Mouse (Mus musculus): ENCODE results near the gene Cage1. TPM values are rescaled to one million over a fixed set of nuclear protein-coding genes. Genes with fewer than 3 reads are reported as not detected.

Gene Cage1
- polyA plus RNA-seq, 1 experiment from 2014 or later: 1.3 TPM

GRCm38 (mm10) chr13:37966256-37967051 lies 70.4 kb downstream of the Cage1 start:
- Histone ChIP-seq H3K27me3 (replicated peaks; ENCODE audit: control insufficient read depth, insufficient read depth, low read length) (no peaks in the 10 kb centered on the region), H3K9me3 (ENCODE audit: control insufficient read depth, low read length) (no peaks in the 10 kb centered on the region), H3K4me3 (ENCODE audit: low read depth, low read length) (no peak overlapping the region), H3K27ac (ENCODE audit: low read depth) (peak overlapping the region; percentile 29; the same call in 1 of the 2 replicates), H3K36me3 (ENCODE audit: control insufficient read depth, insufficient read depth, low read length) (no peaks in the 10 kb centered on the region), H3K4me1 (replicated peaks; ENCODE audit: control insufficient read depth, insufficient read depth, low read length) (peaks cover 27% of the 10 kb centered on the region), H3K4me2 (ENCODE audit: low read length) (no peak overlapping the region), H3K9ac (ENCODE audit: low read length) (no peak overlapping the region)
- no peak for DNase-seq (ENCODE audit: low spot score)
- ATAC-seq (replicated peaks; ENCODE audit: low FRiP score, low TSS enrichment, low read depth): peak; percentile 11; the same call in 1 of the 2 replicates
- 66% methylated on average over 15 of the region's 15 CpGs for WGBS

DNA sequence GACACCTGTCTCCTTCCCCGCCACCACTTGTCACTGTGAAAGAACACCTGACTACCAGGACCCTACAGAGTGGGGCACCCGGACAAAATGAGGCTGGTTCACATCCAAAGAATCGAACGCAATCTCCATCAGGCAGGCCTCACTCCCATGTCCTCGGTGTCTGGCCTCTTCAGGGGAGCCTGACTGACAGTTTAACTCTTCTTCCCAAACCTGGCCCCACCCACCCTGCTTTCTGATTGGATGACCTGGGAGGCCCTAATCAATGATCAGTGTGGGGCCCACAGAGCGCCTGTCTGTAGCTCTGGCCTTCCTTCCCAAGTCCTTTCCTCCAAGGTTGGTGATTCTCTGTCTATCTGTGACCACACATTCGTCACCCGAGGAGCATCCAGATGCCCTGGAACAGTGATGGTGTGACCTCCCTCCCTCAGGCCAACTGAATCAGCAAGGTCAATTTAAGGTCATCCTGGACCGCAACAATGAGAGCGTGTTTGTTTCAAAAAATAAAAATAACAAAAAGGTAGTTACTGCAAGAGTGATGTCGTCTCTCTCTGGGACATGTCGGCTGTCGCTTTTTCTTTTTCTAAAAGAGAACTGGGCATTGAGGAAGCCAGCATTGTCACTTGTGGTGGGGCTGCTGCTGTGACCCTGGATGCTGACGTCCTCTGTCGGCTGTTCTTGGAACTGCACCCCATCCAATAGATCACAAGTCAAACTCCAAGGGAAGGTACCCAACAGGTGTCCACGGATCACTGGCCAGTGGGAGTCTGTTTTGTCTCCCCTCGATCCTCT lies 71.5 kb downstream of the Cage1 start:
- DNase-seq (ENCODE audit: low spot score) (no peak), ATAC-seq (replicated peaks; ENCODE audit: low FRiP score, low TSS enrichment, low read depth) (no peak)
- 43% methylated on average over 17 of the region's 17 CpGs for WGBS
- Histone ChIP-seq H3K27ac (ENCODE audit: low read depth) (no peak overlapping the region), H3K4me3 (ENCODE audit: low read depth, low read length) (no peak overlapping the region), H3K36me3 (ENCODE audit: control insufficient read depth, insufficient read depth, low read length) (no peaks in the 10 kb centered on the region), H3K9ac (ENCODE audit: low read length) (no peak overlapping the region), H3K4me1 (replicated peaks; ENCODE audit: control insufficient read depth, insufficient read depth, low read length) (peaks cover 27% of the 10 kb centered on the region), H3K4me2 (ENCODE audit: low read length) (0 out of 2 replicates have a peak overlapping the region, but pooled peaks have one; percentile 4), H3K9me3 (ENCODE audit: control insufficient read depth, low read length) (no peaks in the 10 kb centered on the region), H3K27me3 (replicated peaks; ENCODE audit: control insufficient read depth, insufficient read depth, low read length) (no peaks in the 10 kb centered on the region)

DNA sequence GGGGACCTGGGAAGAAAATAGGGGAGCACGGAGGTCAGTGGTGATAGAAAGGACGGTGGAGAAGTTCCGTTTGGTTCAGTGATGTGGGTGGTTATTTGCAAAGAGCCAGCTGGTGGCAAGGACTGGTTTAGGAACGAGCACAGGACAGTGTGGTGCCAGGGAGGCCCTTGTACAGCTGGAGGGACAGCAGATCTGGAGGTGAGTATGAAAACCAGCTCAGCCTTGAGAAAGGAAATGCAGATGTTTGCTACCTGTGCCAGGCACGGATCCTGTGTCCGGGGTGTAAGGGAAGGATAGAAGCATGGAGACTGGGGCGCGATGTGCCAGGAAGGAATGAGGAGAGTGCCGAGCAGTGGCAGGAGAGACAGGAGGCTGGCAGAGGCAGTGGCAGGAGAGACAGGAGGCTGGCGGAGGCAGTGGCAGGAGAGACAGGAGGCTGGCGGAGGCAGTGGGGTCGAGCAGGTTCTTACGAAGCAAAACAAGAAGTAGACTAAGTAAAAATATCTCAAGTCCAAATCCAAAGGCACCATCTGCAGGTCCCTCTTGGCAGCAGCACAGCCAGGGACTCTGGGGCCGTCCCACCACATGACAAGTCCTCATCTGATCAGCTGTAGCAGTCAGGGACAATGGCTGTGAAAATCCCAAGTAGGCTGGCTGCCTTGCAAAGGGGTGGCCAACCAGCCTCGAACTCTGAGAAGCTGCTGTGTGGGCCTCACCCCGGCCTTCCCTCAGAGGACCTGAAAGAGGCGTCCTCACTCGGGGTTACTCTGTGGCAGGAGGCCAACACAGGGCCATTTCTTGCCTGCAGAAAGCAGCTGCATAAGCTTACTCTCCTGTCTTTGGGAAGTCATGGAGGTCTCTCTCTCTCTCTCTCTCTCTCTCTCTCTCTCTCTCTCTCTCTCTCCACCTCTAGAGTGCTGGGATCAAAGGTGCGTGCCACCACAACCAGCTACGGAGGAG lies 72.5 kb downstream of the Cage1 start:
- Histone ChIP-seq H3K27ac (ENCODE audit: low read depth) (no peak overlapping the region), H3K4me2 (ENCODE audit: low read length) (peak overlapping the region; percentile 54), H3K9me3 (ENCODE audit: control insufficient read depth, low read length) (no peaks in the 10 kb centered on the region), H3K9ac (ENCODE audit: low read length) (no peak overlapping the region; the same call in 1 of the 2 replicates), H3K4me3 (ENCODE audit: low read depth, low read length) (peak overlapping the region; percentile 31; the same call in 1 of the 2 replicates), H3K27me3 (replicated peaks; ENCODE audit: control insufficient read depth, insufficient read depth, low read length) (no peaks in the 10 kb centered on the region), H3K4me1 (replicated peaks; ENCODE audit: control insufficient read depth, insufficient read depth, low read length) (peaks cover 27% of the 10 kb centered on the region), H3K36me3 (ENCODE audit: control insufficient read depth, insufficient read depth, low read length) (no peaks in the 10 kb centered on the region)
- ATAC-seq (replicated peaks; ENCODE audit: low FRiP score, low TSS enrichment, low read depth) (no peak), DNase-seq (ENCODE audit: low spot score) (no peak)
- WGBS: 52% methylated on average over 20 of the region's 20 CpGs

DNA sequence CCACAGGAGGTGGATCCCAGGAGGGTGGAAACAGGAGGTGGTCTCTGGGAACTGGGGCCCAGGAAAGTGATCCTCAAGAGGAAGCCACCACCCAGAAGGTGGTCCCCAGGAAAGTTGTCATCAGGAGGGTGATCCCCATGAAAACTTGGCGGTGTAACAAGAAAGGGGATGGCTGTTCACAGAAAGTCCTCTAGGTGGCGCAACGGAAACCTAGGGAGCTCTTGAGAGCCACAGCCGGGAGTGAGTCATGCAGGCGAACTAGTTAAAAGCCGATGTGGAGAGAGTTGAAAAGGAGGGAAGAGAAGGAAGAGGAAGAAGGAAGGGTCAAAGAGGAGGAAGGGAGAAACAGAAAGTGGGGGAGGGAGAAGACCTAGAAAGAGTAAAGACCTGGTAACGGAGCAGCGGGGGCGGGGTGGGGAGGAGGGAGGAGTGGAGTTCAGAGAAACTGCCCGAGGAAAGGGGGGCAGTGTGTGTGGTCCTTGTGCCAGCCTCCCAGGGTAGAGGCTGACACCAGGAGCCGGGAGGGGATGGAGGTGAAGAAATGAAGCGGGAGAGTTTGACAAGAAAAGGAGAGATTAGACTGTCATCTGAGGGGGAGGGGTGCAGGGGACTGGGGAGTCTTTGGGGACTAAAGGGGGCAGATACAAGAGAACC lies 73.4 kb downstream of the Cage1 start:
- no peaks in the 10 kb centered on the region for H3K36me3 ChIP-seq (ENCODE audit: control insufficient read depth, insufficient read depth, low read length)
- H3K9me3 ChIP-seq (ENCODE audit: control insufficient read depth, low read length): no peaks in the 10 kb centered on the region
- DNase-seq (ENCODE audit: low spot score): peak; percentile 87
- peaks cover 27% of the 10 kb centered on the region for H3K4me1 ChIP-seq (replicated peaks; ENCODE audit: control insufficient read depth, insufficient read depth, low read length)
- peak overlapping the region; percentile 54 for H3K4me2 ChIP-seq (ENCODE audit: low read length)
- no peak for ATAC-seq (replicated peaks; ENCODE audit: low FRiP score, low TSS enrichment, low read depth)
- no peaks in the 10 kb centered on the region for H3K27me3 ChIP-seq (replicated peaks; ENCODE audit: control insufficient read depth, insufficient read depth, low read length)
- no peak overlapping the region for H3K27ac ChIP-seq (ENCODE audit: low read depth)
- peak overlapping the region; percentile 31 for H3K4me3 ChIP-seq (ENCODE audit: low read depth, low read length)
- H3K9ac ChIP-seq (ENCODE audit: low read length): peak overlapping the region; percentile 34
- 2% methylated on average over 12 of the region's 12 CpGs for WGBS

GRCm38 (mm10) chr13:37962541-37962940 lies 74.3 kb downstream of the Cage1 start:
- no peak overlapping the region for H3K27ac ChIP-seq (ENCODE audit: low read depth)
- H3K4me1 ChIP-seq (replicated peaks; ENCODE audit: control insufficient read depth, insufficient read depth, low read length): peaks cover 27% of the 10 kb centered on the region
- no peak overlapping the region for H3K9ac ChIP-seq (ENCODE audit: low read length)
- H3K4me3 ChIP-seq (ENCODE audit: low read depth, low read length): no peak overlapping the region
- ATAC-seq (replicated peaks; ENCODE audit: low FRiP score, low TSS enrichment, low read depth) (no peak), DNase-seq (ENCODE audit: low spot score) (no peak)
- H3K27me3 ChIP-seq (replicated peaks; ENCODE audit: control insufficient read depth, insufficient read depth, low read length): no peaks in the 10 kb centered on the region
- no peak overlapping the region for H3K4me2 ChIP-seq (ENCODE audit: low read length)
- H3K9me3 ChIP-seq (ENCODE audit: control insufficient read depth, low read length): no peaks in the 10 kb centered on the region
- 75% methylated on average over 9 of the region's 9 CpGs for WGBS
- no peaks in the 10 kb centered on the region for H3K36me3 ChIP-seq (ENCODE audit: control insufficient read depth, insufficient read depth, low read length)

- H3K4me2 ChIP-seq (ENCODE audit: low read length): no peak overlapping the region
- H3K4me1 ChIP-seq (replicated peaks; ENCODE audit: control insufficient read depth, insufficient read depth, low read length): peaks cover 10% of the 10 kb centered on the region
- no peaks in the 10 kb centered on the region for H3K27me3 ChIP-seq (replicated peaks; ENCODE audit: control insufficient read depth, insufficient read depth, low read length)
- H3K9me3 ChIP-seq (ENCODE audit: control insufficient read depth, low read length): no peaks in the 10 kb centered on the region
- no peak overlapping the region for H3K4me3 ChIP-seq (ENCODE audit: low read depth, low read length)
- H3K27ac ChIP-seq (ENCODE audit: low read depth): no peak overlapping the region
- DNase-seq (ENCODE audit: low spot score) (no peak), ATAC-seq (replicated peaks; ENCODE audit: low FRiP score, low TSS enrichment, low read depth) (no peak)
- WGBS: 85% methylated on average over 7 of the region's 7 CpGs
- no peak overlapping the region for H3K9ac ChIP-seq (ENCODE audit: low read length)
- no peaks in the 10 kb centered on the region for H3K36me3 ChIP-seq (ENCODE audit: control insufficient read depth, insufficient read depth, low read length)
These were observed 76.9 kb downstream of the Cage1 start for GRCm38 (mm10) chr13:37959936-37960335.

GRCm38 (mm10) chr13:37959239-37959907 lies 77.5 kb downstream of the Cage1 start:
- no peaks in the 10 kb centered on the region for H3K36me3 ChIP-seq (ENCODE audit: control insufficient read depth, insufficient read depth, low read length)
- H3K27me3 ChIP-seq (replicated peaks; ENCODE audit: control insufficient read depth, insufficient read depth, low read length): no peaks in the 10 kb centered on the region
- no peak overlapping the region for H3K27ac ChIP-seq (ENCODE audit: low read depth)

More at GRCm38 (mm10) chr13:37959239-37959907, 77.5 kb downstream of the Cage1 start:
- ATAC-seq (replicated peaks; ENCODE audit: low FRiP score, low TSS enrichment, low read depth) (no peak), DNase-seq (ENCODE audit: low spot score) (no peak)
- no peak overlapping the region for H3K4me3 ChIP-seq (ENCODE audit: low read depth, low read length)
- H3K9me3 ChIP-seq (ENCODE audit: control insufficient read depth, low read length): no peaks in the 10 kb centered on the region
- H3K4me2 ChIP-seq (ENCODE audit: low read length): no peak overlapping the region
- 75% methylated on average over 15 of the region's 15 CpGs for WGBS
- peaks cover 6% of the 10 kb centered on the region for H3K4me1 ChIP-seq (replicated peaks; ENCODE audit: control insufficient read depth, insufficient read depth, low read length)
- no peak overlapping the region for H3K9ac ChIP-seq (ENCODE audit: low read length)
